Mouse (Mus musculus) liver, embryonic 11.5 days (tissue): ENCODE data around the gene Fam229a. TPM values are rescaled to one million over a fixed set of nuclear protein-coding genes. Genes with fewer than 3 reads are reported as not detected.

Source experiments
- ATAC-seq: fragments of 200-750 bp; cut with Nextera tagmentation; replicated peaks from 2 replicates; pipeline ENCODE4 v1.8.0; 2017; ENCODE audit warnings: moderate number of reproducible peaks, mild to moderate bottlenecking, moderate TSS enrichment, moderate library complexity; ENCODE audit not compliant: low FRiP score
- DNase-seq: peaks from one replicate; pipeline ENCODE4 v3.0.0-alpha.2; 2017; ENCODE audit warnings: low spot score
- H3K27ac ChIP-seq: fragments of 300-500 bp; sonication (generic); 2 replicates; pipeline ENCODE4 v1.5.1; 2014; ENCODE audit warnings: mild to moderate bottlenecking, low read depth, low read length, control low read depth
- H3K27me3 ChIP-seq: fragments of 300-500 bp; sonication (generic); replicated peaks from 2 replicates; pipeline ENCODE4 v1.6.1; 2014; ENCODE audit warnings: low read length, mixed read lengths; ENCODE audit not compliant: control insufficient read depth, insufficient read depth
- H3K36me3 ChIP-seq: fragments of 300-500 bp; sonication (generic); 2 replicates; pipeline ENCODE4 v1.6.1; 2014; ENCODE audit warnings: mild to moderate bottlenecking, low read length, moderate library complexity, mixed read lengths; ENCODE audit not compliant: control insufficient read depth, insufficient read depth
- H3K4me1 ChIP-seq: fragments of 300-500 bp; sonication (generic); replicated peaks from 2 replicates; pipeline ENCODE4 v1.6.1; 2014; ENCODE audit warnings: low read length, mixed read lengths; ENCODE audit not compliant: control insufficient read depth, insufficient read depth
- H3K4me2 ChIP-seq: fragments of 300-500 bp; sonication (generic); 2 replicates; pipeline ENCODE4 v1.6.1; 2014; ENCODE audit warnings: mild to moderate bottlenecking, control low read depth, moderate library complexity
- H3K4me3 ChIP-seq: fragments of 300-500 bp; sonication (generic); 2 replicates; pipeline ENCODE4 v1.5.1; 2014; ENCODE audit warnings: low read depth, low read length, control low read depth
- H3K9ac ChIP-seq: fragments of 300-500 bp; sonication (generic); 2 replicates; pipeline ENCODE4 v1.6.1; 2014; ENCODE audit warnings: low read depth, low read length, control low read depth
- H3K9me3 ChIP-seq: fragments of 300-500 bp; sonication (generic); 2 replicates; pipeline ENCODE4 v1.6.1; 2016; ENCODE audit warnings: low read length, inconsistent platforms, mixed read lengths; ENCODE audit not compliant: control insufficient read depth
- WGBS: fragments of 180-500 bp; shearing (Covaris S2); extraction: QIAGEN DNeasy Blood & Tissue Kit; methylation state at CpG from one replicate; pipeline ENCODE4 v1.1.7; 2014; 5-methylcytosine and 5-hydroxymethylcytosine counted together
- polyA plus RNA-seq: library from polyadenylated mRNA; unstranded; fragments of >200 nt; fragmentation: Nextera tagmentation; extraction: Ambion mirVana; gene quantifications from 2 replicates; pipeline ENCODE4 v1.2.1, GENCODE M21; 2014

The Fam229a gene
- polyA plus RNA-seq, 1 experiment from 2014 or later = not detected

DNA sequence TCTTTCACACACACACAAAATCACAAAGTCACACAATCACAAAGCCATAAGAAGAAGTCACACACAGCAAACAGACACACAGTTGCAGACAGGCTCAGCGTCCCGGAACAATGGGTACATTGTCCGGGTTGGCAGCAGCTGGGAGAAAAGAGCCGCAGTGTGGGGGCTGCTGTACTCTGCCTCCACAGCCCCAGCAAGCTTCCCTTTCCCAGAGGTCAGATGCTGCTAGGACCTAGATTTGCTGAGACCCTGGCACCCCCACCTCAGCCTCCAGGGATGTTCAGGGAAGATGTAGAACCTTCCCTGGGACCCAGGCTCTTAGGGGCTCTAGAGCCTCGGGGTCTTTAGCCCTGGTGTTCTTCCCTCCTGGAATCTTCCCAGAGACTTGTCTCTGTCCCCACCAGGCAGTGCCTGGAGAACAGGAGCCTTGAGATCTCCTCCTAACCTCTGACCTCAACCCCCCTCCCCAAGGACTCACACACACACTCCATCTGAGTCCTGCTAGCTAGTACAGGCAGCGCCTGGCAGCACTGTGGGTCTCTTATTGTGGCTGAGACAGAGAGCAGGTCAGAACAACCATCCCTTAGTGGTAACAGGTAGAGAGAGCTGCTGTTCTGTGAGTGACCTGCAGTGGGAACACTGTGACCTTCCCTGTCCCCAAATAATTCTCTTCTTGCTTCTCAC lies 20.6 kb downstream of the Fam229a start:
- Histone ChIP-seq H3K36me3 (peaks cover 1% of the 10 kb centered on the region; the same call in 1 of the 2 replicates), H3K4me3 (no peak overlapping the region), H3K4me1 (peaks cover 11% of the 10 kb centered on the region), H3K9ac (no peak overlapping the region), H3K27ac (no peak overlapping the region), H3K4me2 (no peak overlapping the region), H3K27me3 (peaks cover 3% of the 10 kb centered on the region; the same call in 1 of the 2 replicates), H3K9me3 (no peaks in the 10 kb centered on the region)
- DNase-seq (no peak), ATAC-seq (no peak)
- 71% methylated on average over 6 of the region's 6 CpGs for WGBS

DNA sequence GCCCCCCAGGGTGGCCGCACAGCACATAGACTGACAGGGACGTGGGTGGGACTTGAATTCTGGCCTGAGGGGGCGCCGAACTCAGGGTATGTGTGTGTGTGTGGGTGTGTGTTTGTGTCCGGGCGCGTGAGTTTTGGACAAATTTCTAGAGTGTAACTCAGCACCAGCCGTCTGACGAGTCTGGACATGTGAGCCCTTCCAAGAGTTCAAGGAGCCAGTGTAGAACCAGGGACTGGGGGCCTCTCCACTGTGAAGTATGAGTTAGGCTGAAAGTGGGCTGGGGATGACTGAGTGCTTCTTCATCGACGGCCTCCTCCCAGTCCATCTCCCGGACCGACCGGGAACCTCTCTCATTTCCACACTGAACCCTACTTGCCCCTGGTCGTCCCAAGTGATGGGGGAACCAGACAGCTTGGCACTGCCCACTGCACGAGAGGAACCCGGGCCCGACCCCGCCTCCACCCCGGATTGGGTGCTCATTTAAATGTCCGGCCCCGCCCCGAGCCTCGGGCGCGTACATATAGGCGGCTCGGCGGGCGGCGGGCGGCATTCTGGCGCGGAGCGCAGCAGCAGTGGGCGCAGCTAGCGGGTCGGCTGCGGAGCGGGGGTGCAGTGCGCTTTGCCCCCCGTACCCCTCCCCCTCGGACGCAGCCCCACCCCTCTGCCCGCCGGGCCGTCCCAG lies 22.2 kb downstream of the Fam229a start, which contains the start of gene Marcksl1:
Marcksl1 (plus strand) TSS at position 496 of the 682 bp plus-strand sequence.
- no peaks in the 10 kb centered on the region for H3K9me3 ChIP-seq
- peak within 1 kb of the TSS; percentile 82 for H3K27ac ChIP-seq
- ATAC-seq (peak; percentile 80), DNase-seq (peak; percentile 88)
- H3K36me3 ChIP-seq = peaks cover 5% of the 10 kb centered on the region; the same call in 1 of the 2 replicates
- WGBS = 7% methylated on average over 42 of the region's 47 CpGs
- H3K4me1 ChIP-seq = peaks cover 9% of the 10 kb centered on the region
- peaks cover 3% of the 10 kb centered on the region; the same call in 1 of the 2 replicates for H3K27me3 ChIP-seq
- peak within 1 kb of the TSS; percentile 97 for H3K9ac ChIP-seq
- H3K4me2 ChIP-seq = peak within 1 kb of the TSS; percentile 77
- peak within 1 kb of the TSS; percentile 93 for H3K4me3 ChIP-seq

GRCm38 (mm10) chr4:129513891-129514290 lies 22.9 kb downstream of the Fam229a start:
- H3K27ac ChIP-seq = peak overlapping the region; percentile 82

GRCm38 (mm10) chr4:129514300-129514898 lies 23.4 kb downstream of the Fam229a start:
- DNase-seq (peak; percentile 80), ATAC-seq (peak; percentile 70)
- Histone ChIP-seq H3K36me3 (peaks cover 15% of the 10 kb centered on the region; the same call in 1 of the 2 replicates), H3K4me2 (peak overlapping the region; percentile 77), H3K9ac (peak overlapping the region; percentile 97), H3K27me3 (peaks cover 3% of the 10 kb centered on the region; the same call in 1 of the 2 replicates), H3K4me3 (peak overlapping the region; percentile 93), H3K27ac (peak overlapping the region; percentile 82), H3K4me1 (peaks cover 9% of the 10 kb centered on the region), H3K9me3 (no peaks in the 10 kb centered on the region)
- 2% methylated on average over 33 of the region's 35 CpGs for WGBS

More at GRCm38 (mm10) chr4:129513891-129514290, 22.9 kb downstream of the Fam229a start:
- Histone ChIP-seq H3K9ac (peak overlapping the region; percentile 97), H3K4me1 (peaks cover 9% of the 10 kb centered on the region), H3K4me2 (peak overlapping the region; percentile 77), H3K27me3 (peaks cover 3% of the 10 kb centered on the region; the same call in 1 of the 2 replicates), H3K36me3 (peaks cover 12% of the 10 kb centered on the region; the same call in 1 of the 2 replicates), H3K4me3 (peak overlapping the region; percentile 93), H3K9me3 (no peaks in the 10 kb centered on the region)
- under 1% methylated on average over 42 of the region's 57 CpGs for WGBS
- DNase-seq = no peak
- ATAC-seq = peak; percentile 40

DNA sequence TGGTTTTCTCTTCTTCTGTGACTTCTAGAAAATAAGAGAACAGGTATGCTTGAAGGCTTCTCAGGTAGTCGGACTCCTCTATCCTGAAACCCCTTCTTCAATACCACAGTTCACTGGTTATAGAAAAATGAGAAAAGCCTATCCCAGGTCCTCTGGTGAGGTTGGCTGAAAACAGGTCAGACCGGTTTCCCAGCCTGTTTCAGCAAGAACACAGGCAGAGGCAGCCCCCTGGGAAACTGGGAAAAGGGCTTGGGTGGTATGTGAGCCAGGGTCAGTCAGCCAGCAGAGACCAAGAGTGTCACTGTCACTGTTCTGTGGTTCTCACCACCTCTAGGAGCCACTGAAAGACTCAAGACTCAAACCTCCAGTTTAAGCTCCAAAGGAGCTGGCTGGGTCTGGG lies 25.9 kb downstream of the Fam229a start:
- Histone ChIP-seq H3K4me2 (no peak overlapping the region), H3K4me3 (no peak overlapping the region), H3K36me3 (peaks cover 33% of the 10 kb centered on the region), H3K27ac (no peak overlapping the region), H3K9me3 (no peaks in the 10 kb centered on the region), H3K27me3 (peaks cover 3% of the 10 kb centered on the region; the same call in 1 of the 2 replicates), H3K4me1 (peaks cover 9% of the 10 kb centered on the region), H3K9ac (no peak overlapping the region)
- DNase-seq = no peak
- no peak for ATAC-seq
- 62% methylated on average over 2 of the region's 2 CpGs for WGBS

- no peak for DNase-seq
- Histone ChIP-seq H3K4me2 (no peak overlapping the region), H3K4me1 (no peaks in the 10 kb centered on the region), H3K9ac (no peak overlapping the region), H3K4me3 (no peak overlapping the region), H3K27ac (no peak overlapping the region), H3K36me3 (peaks cover 47% of the 10 kb centered on the region), H3K27me3 (no peaks in the 10 kb centered on the region), H3K9me3 (no peaks in the 10 kb centered on the region)
- 90% methylated on average over 7 of the region's 8 CpGs for WGBS
- no peak for ATAC-seq
Observed at GRCm38 (mm10) chr4:129518519-129518918, 27.5 kb downstream of the Fam229a start.

- WGBS = 89% methylated on average over 5 of the region's 5 CpGs
- no peaks in the 10 kb centered on the region for H3K9me3 ChIP-seq
- H3K27me3 ChIP-seq = no peaks in the 10 kb centered on the region
- H3K4me1 ChIP-seq = no peaks in the 10 kb centered on the region
- peaks cover 50% of the 10 kb centered on the region for H3K36me3 ChIP-seq
- no peak overlapping the region for H3K4me3 ChIP-seq
- ATAC-seq = no peak
- no peak overlapping the region for H3K9ac ChIP-seq
- no peak overlapping the region for H3K4me2 ChIP-seq
- DNase-seq = no peak
- H3K27ac ChIP-seq = no peak overlapping the region
Observed at GRCm38 (mm10) chr4:129525338-129525737, 34.3 kb downstream of the Fam229a start.

DNA sequence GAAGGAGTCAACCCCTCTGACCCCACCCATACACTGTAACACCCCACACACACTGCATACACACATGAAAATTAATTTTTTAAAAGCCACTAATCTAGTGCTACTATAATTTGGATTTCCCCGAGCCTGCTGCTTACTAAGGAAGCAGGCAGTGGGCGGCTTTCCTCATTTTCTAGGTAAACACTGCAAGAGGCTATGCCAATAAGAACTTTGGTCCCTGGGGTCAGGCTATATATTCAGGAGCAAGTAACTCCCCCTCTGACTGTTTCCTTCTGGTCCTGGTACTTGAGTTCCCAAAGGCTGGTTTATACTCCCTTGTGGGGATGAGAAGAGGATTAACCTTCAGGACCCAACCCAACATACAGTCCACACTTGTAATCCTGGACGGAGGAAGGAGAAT lies 34.9 kb downstream of the Fam229a start:
- Histone ChIP-seq H3K36me3 (peaks cover 50% of the 10 kb centered on the region), H3K27me3 (no peaks in the 10 kb centered on the region), H3K4me2 (no peak overlapping the region), H3K27ac (no peak overlapping the region), H3K9me3 (no peaks in the 10 kb centered on the region), H3K4me3 (no peak overlapping the region), H3K9ac (no peak overlapping the region), H3K4me1 (no peaks in the 10 kb centered on the region)
- DNase-seq = no peak
- ATAC-seq = no peak
- 88% methylated on average over 3 of the region's 3 CpGs for WGBS
